Mouse (Mus musculus): ENCODE measurements around the gene Cfap221. TPM values are rescaled to one million over a fixed set of nuclear protein-coding genes. Genes with fewer than 3 reads are reported as not detected.
A peak's percentile ranks its signal among the peaks of the same experiment; 100 is the strongest.

Cfap221 gene
- total RNA-seq (2014; fragmentation: Nextera tagmentation), result not detected in 2 replicates
- not detected in 2 replicates for total RNA-seq (2017)

DNA sequence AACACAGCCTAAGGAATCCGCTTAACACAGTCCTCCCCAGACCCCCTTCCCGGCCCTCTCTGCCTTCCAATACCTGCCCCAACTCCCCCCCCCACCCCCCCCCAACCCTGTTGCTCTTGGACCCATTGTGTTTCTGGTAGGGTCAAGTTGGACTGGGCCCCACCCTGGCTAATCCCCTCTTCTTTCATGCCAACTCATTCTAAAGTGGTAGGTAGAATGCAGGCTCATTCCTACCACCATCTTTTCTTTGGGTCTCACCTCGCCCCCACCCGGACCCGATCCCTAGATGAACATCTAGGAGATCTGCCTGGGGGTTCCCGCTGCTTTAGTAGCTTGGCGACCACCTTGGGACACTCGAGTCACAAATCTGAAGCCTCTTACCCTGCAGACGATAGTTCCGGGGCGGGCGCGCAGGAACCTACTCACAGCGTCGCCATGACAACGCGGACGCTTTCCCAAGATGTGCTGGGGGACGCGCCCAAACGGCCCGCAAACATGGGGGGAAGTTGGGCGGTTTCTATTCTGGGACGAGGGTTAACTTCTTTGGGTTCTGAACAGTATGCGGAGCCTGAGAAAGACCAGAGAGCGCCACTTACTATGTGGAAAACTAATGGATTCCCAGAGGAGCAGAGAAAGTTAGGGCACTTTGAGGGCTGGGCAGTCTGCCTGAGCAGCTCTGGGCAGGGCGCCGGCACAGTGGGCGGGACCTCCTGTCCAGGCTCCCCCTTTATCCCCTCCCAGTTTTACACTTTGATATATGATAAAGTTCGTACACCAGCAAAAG, at the start of gene Cfap221:
Gene Cfap221 (minus strand): TSS at position 437 of the 784 bp plus-strand sequence.
- ATAC-seq (replicated peaks; ENCODE audit: low FRiP score, low TSS enrichment, poor library complexity, severe bottlenecking), result peak; percentile 92

DNA sequence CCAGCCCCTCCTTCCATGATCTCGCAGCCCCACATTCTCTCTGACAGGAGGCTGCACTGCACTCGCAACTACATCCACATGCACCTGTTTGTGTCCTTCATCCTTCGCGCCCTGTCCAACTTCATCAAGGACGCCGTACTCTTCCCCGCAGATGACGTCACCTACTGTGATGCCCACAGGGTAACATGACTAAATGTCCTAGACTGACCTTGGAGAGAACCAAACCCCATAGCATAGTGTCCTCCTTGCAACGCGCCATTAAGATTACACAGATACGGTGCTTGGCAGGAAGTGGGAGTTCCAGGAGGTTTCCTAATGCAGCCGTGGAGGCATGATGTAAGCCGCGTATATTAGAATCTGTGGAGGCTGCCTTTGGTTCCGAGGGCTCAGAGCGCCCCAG, 47.5 kb upstream of the Cfap221 start:
- ATAC-seq (replicated peaks; ENCODE audit: low FRiP score, low TSS enrichment, poor library complexity, severe bottlenecking), result no peak

DNA sequence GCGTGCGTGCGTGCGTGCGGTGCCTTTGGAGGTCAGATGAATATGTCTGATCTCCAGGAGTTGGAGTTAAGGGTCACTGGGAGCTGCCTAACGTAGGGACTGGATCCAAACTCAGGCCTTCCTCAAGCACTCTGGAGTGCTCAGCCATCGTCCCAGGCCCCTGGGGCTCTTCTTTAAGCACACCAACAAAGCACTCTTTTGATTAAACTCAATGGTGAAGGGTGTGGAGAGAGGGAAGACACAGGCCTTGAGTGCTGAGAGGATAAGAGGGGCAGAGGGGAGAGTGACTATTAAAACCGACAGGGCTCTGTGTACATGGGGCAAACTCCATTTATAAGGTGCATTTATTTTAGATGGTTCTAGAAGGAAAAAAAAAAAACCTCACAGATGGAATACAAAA, 45.4 kb upstream of the Cfap221 start:
- no peak for ATAC-seq (replicated peaks; ENCODE audit: low FRiP score, low TSS enrichment, poor library complexity, severe bottlenecking)

DNA sequence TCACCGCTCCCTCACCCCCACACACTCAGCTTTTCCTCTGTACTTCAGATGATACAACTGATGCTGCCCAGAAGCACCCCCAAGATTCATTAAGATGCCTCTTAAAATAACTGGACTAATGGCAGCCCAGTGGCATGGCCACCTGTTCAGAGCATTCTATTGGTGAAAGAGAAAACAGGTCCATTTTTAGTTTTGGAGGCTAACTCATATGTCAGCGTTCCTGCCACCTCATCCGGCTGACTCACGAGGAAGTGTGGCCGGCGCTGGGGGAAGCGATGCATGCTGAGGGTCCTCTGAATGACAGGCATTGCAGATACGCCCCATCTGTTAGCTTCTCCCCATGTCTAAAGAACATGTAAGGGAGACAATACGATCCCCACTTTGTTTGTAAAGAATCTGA, 41.6 kb upstream of the Cfap221 start:
- ATAC-seq (replicated peaks; ENCODE audit: low FRiP score, low TSS enrichment, poor library complexity, severe bottlenecking), result no peak

DNA sequence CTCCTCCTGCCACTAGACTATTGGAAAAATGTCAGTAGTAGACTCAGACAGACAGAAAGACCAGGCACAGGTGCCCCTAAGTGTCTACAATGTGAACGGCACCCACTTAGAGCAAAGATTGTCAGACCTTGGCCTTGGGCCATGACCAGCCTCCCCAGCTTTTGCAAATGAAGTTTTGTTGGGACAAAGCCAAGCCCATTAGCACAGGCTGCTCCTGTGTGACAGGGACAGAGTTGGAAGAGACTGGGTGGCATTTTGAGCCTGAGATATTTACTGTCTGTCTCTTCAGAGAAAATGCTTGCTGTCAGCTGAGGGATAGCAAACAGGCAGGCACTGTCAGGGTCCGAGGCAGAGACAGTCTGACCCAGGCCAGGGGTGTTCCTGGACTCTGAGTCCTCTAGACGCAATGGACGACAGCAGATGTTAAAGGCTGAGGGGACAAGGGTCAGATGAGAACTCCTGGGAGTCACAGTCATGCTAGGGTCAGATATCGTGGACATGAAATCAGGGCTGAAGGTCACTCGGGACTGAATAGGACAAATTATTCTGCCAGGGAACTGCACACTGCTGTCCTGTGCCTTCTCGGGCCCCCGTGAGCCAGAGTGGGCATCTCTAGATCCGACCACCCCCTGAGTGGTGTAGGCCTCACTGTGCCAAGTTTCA, 40.1 kb upstream of the Cfap221 start:
- no peak for ATAC-seq (replicated peaks; ENCODE audit: low FRiP score, low TSS enrichment, poor library complexity, severe bottlenecking)

DNA sequence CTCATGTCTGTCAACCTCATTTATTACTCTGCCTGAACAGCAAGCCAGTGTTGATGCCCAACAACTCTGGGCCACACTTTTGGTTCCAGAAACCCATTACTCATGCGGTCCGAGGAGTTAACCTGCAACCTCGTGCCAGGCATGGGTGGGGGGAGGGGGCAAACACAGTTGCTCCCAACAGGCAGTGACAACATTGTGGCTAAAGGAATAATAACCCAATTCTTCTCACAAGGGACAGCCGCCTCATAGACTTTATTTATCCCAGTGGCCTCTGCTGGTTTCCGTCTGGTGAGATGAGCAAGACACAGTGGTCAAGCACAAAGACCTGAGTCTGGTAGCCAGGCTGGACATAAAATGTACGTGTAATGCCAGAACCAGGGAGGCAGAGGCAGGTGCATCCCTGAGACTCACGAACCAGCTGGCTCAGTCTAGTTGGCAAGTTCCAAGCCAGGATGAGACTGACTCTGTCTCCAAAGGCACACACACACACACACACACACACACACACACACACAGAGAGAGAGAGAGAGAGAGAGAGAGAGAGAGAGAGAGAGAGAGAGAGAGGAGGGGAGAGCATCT, 38.5 kb upstream of the Cfap221 start:
- ATAC-seq (replicated peaks; ENCODE audit: low FRiP score, low TSS enrichment, poor library complexity, severe bottlenecking), result no peak

DNA sequence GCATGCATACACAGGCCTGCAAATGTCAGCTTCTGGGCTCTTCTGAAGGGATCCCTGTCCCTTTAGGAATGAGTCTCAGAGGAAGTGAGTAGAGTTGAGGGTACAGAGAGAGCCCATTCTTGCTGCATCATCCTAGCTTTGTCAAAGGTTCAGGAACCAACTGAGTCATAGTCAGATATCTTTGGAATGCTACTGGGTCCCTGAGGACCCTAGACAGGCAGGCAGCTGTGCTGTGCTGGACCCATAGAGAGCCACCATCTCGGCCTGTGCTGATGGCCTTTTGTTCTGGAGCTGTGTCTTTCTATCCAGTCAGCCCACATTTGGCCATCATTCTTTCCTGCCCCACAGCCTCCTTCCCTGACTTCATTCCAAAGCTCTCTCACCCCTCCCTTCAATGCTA, 37.8 kb upstream of the Cfap221 start:
- ATAC-seq (replicated peaks; ENCODE audit: low FRiP score, low TSS enrichment, poor library complexity, severe bottlenecking), result no peak

DNA sequence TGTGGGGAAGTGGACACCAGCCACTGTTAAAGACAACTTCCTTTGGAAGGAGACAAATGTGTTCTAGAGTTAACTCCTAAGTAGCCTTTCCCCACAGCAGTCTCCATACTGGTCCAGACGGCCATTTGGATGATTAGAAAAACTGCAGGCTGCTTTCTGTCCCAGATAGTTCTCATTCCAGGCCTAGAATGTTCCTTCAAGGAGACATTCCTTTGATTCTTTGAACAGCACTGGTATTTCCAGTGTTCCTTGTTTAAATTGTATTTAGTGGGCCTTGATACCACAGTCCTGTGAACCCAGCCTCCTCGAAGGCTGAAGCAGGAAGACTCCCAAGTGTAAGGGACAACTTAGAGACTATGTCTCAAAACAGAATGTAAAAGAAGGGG, 36.4 kb upstream of the Cfap221 start:
- ATAC-seq (replicated peaks; ENCODE audit: low FRiP score, low TSS enrichment, poor library complexity, severe bottlenecking), result no peak

DNA sequence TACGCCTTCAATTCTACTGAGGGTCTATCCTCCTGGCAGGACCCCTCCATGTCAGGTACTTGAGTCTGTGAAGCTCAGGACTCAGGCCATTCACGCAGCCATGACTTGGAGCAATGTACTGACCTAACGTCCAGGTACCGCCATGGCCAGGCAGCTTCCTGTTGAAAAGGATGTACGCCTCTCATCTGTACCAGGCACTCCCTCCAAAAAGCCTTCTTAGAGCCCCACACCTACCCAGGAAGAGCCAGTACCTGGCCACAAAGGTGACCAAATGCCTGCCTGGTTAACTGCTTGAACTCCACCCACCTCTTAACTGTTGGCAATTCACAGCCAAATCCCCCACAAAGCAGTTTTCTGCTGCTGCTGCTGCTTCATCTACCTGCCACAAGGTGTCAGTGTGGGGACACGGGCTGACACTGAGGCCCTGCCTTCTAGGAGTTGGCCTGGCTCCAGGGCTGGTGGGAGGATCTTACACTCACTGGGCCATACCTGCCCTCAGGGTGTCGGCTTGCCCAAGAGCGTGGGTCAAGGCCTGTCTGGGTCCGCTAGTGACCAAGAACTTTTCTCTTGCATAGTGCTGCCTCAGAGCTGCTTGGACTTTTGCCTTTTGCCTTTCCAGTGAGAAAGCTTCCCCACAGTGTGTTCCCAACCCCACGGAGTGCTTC, 35.9 kb upstream of the Cfap221 start:
- peak; percentile 94 for ATAC-seq (replicated peaks; ENCODE audit: low FRiP score, low TSS enrichment, poor library complexity, severe bottlenecking)

DNA sequence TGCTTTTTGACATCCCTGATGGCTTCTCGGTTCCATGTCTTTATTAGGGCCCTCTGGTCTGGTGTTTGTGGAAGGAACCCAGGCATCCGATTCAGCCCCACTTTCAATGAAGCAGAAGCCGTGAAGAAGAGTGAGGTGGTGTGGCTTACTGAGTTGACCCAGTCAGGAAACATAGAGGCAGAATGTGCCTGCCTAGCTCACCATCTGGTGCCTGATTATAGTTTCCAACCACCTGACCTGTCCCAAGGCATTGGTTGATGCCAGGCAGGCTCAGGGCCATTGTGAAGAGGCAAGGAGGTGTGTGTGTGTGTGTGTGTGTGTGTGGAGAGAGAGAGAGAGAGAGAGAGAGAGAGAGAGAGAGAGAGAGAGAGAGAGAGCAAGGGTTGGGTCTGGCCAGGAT, 33.4 kb upstream of the Cfap221 start:
- no peak for ATAC-seq (replicated peaks; ENCODE audit: low FRiP score, low TSS enrichment, poor library complexity, severe bottlenecking)

DNA sequence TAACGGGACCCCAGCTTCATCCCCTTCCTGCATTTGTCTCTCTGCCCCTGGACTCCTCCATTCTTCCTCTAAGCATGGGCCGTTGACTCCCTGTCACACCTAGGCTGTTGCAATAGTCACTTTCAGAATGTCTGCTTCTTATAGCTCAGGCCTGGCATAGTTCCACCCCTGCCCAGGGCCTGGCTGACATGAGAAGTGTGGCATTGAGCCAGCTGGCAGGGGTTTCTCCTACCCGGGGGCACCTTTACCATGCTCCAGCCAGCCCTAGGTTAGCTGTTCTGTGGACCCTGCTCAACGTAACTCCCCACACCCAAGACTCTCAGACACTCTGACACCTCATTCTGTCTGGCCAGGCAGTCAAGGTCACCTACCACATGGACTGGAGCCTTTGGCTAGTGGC, 30.7 kb upstream of the Cfap221 start:
- ATAC-seq (replicated peaks; ENCODE audit: low FRiP score, low TSS enrichment, poor library complexity, severe bottlenecking), result no peak

DNA sequence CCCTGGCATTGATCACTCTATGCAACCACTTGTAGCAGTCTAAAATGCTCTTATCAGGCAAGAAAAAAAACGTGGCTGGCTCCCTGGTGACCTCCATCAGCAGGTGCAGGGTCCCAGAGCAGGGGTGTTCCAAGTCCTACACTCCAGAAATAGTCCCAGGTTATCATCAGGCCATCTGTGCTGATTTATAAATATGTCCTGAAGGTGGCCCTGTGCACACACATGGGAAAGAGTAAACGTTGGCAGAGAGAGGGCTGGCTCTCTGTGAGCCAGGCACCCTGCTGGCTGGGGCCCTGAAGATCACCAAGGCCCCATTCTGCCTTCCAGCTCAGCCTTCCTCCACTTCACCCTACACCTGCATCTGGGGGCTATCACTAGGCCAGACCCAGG, 28.0 kb upstream of the Cfap221 start:
- ATAC-seq (replicated peaks; ENCODE audit: low FRiP score, low TSS enrichment, poor library complexity, severe bottlenecking), result no peak

DNA sequence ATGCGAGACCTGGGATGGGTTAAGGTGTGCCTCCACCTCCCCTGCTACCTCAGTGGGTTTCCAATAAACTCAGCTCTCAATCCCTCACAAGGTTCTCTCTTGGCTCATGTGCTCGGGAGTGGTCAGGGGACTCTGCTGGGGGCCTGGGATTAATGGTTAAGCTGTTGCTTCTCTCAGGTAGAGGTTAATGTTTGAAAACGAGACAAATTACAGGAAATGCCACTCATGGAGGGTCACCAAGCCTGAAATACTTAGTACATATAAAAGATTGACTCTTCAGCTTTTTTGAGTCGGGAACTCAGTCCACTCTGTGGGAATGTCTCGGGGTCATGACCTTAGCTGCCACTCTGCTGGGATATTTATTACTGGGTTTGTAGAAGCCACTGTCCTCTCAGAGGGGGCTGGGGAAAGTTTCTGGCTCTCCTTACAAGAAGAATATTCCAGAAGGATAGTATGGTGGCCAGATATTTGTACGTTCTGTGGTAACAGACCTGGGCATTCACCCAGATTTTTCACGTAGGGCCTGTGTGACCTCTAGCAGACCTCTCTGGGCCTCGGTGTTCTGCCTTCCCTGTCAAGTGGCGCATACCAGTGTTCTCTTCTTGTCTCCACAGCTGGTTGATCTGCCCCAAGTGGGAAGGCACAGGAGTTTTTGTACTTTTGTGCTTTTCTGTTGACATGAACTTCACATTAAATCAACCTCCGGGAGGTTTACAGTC, 27.5 kb upstream of the Cfap221 start:
- ATAC-seq (replicated peaks; ENCODE audit: low FRiP score, low TSS enrichment, poor library complexity, severe bottlenecking), result no peak

DNA sequence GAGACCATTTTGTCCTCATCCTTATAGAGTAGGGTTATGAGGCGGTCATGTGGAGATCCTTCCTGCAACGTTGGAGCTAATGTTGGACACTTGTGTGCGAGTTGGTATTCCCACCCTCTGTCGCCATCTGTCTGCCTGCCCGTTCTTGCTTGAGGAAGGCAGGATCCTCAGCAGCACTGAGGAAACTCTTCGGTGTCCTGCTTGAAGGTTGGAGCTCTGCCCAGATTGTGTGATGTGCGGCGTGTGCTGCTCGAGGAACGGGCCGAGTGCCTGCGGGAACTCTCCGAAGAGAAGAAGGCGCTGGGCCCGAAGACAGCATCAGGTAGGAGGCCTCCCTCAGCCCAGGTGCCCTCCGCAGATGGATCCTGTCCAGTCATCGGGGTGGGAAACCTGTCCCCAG, 24.9 kb upstream of the Cfap221 start:
- ATAC-seq (replicated peaks; ENCODE audit: low FRiP score, low TSS enrichment, poor library complexity, severe bottlenecking), result no peak

DNA sequence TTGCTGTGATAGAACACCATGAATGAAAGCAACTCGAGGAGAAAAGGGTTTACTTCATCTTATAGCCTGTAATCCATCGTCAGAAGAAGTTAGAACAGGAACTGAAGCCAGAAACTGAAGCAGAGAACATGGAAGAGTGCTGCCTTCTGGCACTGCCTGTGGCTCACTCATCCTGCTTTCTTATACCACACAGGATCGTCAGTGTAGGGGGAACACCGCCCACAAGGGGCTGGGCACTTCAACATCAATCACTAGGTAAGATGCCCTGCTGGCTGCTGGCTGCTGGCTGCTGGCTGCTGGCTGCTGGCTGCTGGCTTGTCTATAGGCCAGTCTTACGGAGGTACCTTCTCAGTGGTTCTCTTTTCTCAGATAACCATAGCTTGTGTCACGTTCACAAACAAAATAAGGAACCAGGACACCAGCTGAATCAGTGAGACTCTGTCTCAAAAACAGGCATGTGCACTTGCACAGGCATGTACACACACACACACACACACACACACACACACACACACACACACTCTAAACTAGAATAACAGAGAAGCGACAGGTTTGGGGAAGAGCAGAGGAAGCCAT, 23.4 kb upstream of the Cfap221 start:
- ATAC-seq (replicated peaks; ENCODE audit: low FRiP score, low TSS enrichment, poor library complexity, severe bottlenecking), result peak; percentile 53

DNA sequence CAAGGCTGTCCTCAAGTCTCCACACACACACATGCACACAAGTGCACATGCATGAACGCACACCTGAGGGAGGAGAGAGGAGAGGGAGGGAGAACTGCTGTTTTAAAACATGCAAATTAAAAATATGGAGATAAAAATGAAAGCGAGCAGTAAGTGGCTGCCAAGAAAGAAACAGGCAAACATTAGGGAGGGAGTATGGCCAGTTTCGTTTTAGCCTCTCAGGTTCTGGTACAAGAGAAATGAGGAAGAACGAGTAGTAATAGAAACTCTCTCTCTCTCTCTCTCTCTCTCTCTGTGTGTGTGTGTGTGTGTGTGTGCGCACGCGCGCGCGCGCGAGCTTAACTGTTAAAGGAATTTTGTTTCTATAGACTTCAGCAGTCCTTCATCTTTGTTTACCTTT, 22.4 kb upstream of the Cfap221 start:
- no peak for ATAC-seq (replicated peaks; ENCODE audit: low FRiP score, low TSS enrichment, poor library complexity, severe bottlenecking)

DNA sequence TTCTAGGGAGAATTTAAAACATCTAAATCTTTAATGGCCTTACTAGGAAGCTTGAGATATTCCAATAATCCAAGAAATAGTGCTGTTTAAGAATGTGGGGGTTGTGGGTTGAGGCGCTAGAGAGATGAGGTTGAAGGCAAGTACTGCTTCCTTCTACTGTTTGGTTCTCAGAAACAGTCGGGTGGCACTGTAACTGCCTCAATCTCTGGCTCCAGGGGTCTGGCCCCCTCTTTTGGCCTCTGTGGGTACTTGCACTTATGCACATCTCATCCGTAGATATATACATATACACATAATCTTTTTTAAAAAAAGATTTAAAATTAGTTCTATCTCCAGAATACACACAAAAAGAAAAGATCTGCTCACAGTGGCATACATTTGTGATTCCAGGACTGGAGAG, 21.9 kb upstream of the Cfap221 start:
- ATAC-seq (replicated peaks; ENCODE audit: low FRiP score, low TSS enrichment, poor library complexity, severe bottlenecking), result no peak

DNA sequence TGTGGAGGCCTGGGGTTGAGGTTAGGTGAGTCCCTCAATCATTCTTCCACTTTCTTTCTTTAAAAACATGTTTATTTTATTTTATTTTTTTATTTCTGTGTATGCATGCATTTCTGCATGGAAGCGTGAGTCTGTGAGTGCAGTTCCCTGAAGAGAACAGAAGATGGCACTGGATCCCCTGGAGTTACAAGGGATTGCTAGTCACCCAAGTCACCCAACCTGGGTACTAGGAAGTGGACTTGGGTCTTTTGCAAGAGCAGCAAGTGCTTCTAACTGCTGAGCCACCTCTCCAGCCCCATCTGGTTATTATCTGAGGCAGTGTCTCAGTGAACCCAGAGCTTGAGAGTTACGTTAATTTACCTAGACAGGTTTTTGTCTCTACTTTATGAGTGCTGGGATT, 19.2 kb upstream of the Cfap221 start:
- ATAC-seq (replicated peaks; ENCODE audit: low FRiP score, low TSS enrichment, poor library complexity, severe bottlenecking), result no peak

DNA sequence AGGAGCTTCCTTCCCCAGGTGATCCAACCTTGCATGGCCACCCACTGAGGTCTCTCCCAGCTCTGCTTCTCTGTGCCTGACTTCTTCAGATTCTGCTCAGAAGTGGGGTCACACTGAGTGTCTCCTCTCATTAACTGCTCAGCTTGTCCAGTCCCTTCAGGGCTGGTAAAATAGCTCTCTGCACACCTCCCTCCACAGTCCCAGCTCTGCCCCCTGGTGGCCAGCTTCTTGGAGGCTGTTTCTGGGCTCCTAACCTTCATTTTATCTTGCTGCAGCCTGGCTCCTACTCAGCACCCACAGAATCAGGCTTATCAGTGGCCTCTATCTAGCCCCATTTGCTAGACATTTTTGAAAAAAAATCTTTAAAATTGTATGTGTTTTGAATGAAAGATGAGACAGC, 16.1 kb upstream of the Cfap221 start:
- peak; percentile 86 for ATAC-seq (replicated peaks; ENCODE audit: low FRiP score, low TSS enrichment, poor library complexity, severe bottlenecking)

All from megakaryocyte-erythroid progenitor cell, adult 5-6 weeks (primary cell).